Mouse (Mus musculus) heart, embryonic 14.5 days (tissue): Measurements from ENCODE around the gene Mrgprf. TPM values are rescaled to one million over a fixed set of nuclear protein-coding genes. Genes with fewer than 3 reads are reported as not detected.

Experiments used
- ATAC-seq: fragments of 200-750 bp; cut with Nextera tagmentation; 2 replicates; pipeline ENCODE4 v1.8.0; 2017; ENCODE audit warnings: low read depth, moderate TSS enrichment; ENCODE audit not compliant: insufficient number of reproducible peaks, insufficient read depth, low FRiP score
- H3K27ac ChIP-seq, 2 experiments: fragments of 200-500 bp in 1 of 2; fragments of 300-500 bp in 1 of 2; sonication (generic) in 1 of 2; replicated peaks in 1 of 2; 2 replicates each; pipeline ENCODE4 v1.5.1; 2012 to 2014; ENCODE audit warnings: low read depth in 2 of 2, low read length in 2 of 2, control low read depth in 1 of 2, mild to moderate bottlenecking in 1 of 2, mixed read lengths in 1 of 2; ENCODE audit not compliant: control insufficient read depth in 1 of 2, insufficient read depth in 1 of 2
- H3K27me3 ChIP-seq: fragments of 300-500 bp; sonication (generic); 2 replicates; pipeline ENCODE4 v1.6.1; 2014; ENCODE audit warnings: mild to moderate bottlenecking, low read length, control low read depth; ENCODE audit not compliant: control insufficient read depth, insufficient read depth
- H3K36me3 ChIP-seq: fragments of 300-500 bp; sonication (generic); 2 replicates; pipeline ENCODE4 v1.6.1; 2014; ENCODE audit warnings: mild to moderate bottlenecking, control low read depth, low read length, mixed read lengths; ENCODE audit not compliant: control insufficient read depth, insufficient read depth
- H3K4me1 ChIP-seq, 2 experiments: fragments of 200-500 bp in 1 of 2; fragments of 300-500 bp in 1 of 2; sonication (generic) in 1 of 2; 2 replicates each; pipeline ENCODE4 v1.6.1; 2012 to 2014; ENCODE audit warnings: low read length in 2 of 2, control low read depth in 1 of 2, mixed read lengths in 1 of 2; ENCODE audit not compliant: control insufficient read depth in 2 of 2, insufficient read depth in 2 of 2
- H3K4me2 ChIP-seq: fragments of 300-500 bp; sonication (generic); 2 replicates; pipeline ENCODE4 v1.6.1; 2014; ENCODE audit warnings: mild to moderate bottlenecking, low read length
- H3K4me3 ChIP-seq, 2 experiments: fragments of 200-500 bp in 1 of 2; fragments of 300-500 bp in 1 of 2; sonication (generic) in 1 of 2; 2 replicates each; pipeline ENCODE4 v1.5.1; 2012 to 2014; ENCODE audit warnings: low read length in 2 of 2, mild to moderate bottlenecking in 2 of 2, control low read depth in 1 of 2, low read depth in 1 of 2, moderate library complexity in 1 of 2; ENCODE audit not compliant: control insufficient read depth in 1 of 2, insufficient read depth in 1 of 2
- H3K9ac ChIP-seq: fragments of 300-500 bp; sonication (generic); 2 replicates; pipeline ENCODE4 v1.6.1; 2014; ENCODE audit warnings: mild to moderate bottlenecking, low read length
- H3K9me3 ChIP-seq: fragments of 300-500 bp; sonication (generic); 2 replicates; pipeline ENCODE4 v1.6.1; 2016; ENCODE audit warnings: low read length, control low read depth; ENCODE audit not compliant: control insufficient read depth
- WGBS: fragments of 180-500 bp; shearing (Covaris S2); extraction: QIAGEN DNeasy Blood & Tissue Kit; methylation state at CpG from one replicate; pipeline ENCODE4 v1.1.7; 2014; 5-methylcytosine and 5-hydroxymethylcytosine counted together
- polyA plus RNA-seq: library from polyadenylated mRNA; unstranded; fragments of >200 nt; fragmentation: Nextera tagmentation; extraction: Ambion mirVana; gene quantifications from 2 replicates; pipeline ENCODE4 v1.2.1, GENCODE M21; 2014

Mrgprf gene
- polyA plus RNA-seq, 1 experiment from 2014 or later, result 0.77 TPM

DNA sequence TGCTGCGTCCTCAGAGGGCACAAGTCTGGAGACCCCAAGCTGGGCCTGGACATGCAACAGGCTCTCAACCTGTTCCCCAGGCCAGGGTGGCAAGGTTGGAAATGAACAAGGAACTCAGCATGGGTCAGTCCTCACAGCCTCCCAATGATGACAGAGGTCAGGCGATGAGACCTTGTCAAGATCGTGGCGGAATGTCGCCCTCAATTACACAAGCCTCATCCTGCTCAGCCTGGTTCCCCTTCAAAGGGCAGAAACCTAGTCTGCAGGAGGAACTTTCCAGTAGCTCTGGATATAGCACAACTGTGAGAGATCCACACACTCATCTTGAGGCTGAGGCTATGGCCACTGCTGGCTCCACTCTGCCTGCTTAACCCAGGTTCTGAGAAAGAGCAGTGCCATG, 29.7 kb upstream of the Mrgprf start:
- Histone ChIP-seq H3K4me3 (no peak overlapping the region), H3K9me3 (no peaks in the 10 kb centered on the region), H3K27ac (no peak overlapping the region), H3K36me3 (peaks cover 78% of the 10 kb centered on the region), H3K9ac (no peak overlapping the region), H3K27me3 (no peaks in the 10 kb centered on the region), H3K4me2 (no peak overlapping the region), H3K4me1 (no peaks in the 10 kb centered on the region)
- no peak for ATAC-seq
- 82% methylated on average over 5 of the region's 5 CpGs for WGBS

DNA sequence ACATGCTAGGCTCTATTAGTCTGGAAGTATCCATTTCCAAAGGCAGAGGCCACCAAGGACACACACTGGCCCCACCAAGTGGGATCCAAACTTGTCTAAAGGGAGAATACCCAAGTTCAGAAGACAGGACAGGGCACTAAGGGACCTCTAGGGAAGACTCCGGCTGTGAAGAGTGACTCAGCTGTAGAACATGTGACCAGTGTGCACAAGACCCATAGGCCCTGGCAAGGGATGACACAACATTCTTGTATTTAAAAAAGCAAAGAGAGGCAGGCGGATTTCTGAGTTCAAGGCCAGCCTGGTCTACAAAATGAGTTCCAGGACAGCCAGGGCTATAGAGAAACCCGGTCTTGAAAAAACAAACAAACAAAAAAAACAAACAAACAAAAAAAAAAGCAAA, 25.1 kb upstream of the Mrgprf start:
- Histone ChIP-seq H3K36me3 (peaks cover 81% of the 10 kb centered on the region), H3K27me3 (no peaks in the 10 kb centered on the region), H3K9ac (no peak overlapping the region), H3K4me3 (no peak overlapping the region), H3K4me1 (no peaks in the 10 kb centered on the region), H3K9me3 (no peaks in the 10 kb centered on the region), H3K4me2 (no peak overlapping the region), H3K27ac (no peak overlapping the region)
- 79% methylated on average over 3 of the region's 3 CpGs for WGBS
- ATAC-seq, result no peak

DNA sequence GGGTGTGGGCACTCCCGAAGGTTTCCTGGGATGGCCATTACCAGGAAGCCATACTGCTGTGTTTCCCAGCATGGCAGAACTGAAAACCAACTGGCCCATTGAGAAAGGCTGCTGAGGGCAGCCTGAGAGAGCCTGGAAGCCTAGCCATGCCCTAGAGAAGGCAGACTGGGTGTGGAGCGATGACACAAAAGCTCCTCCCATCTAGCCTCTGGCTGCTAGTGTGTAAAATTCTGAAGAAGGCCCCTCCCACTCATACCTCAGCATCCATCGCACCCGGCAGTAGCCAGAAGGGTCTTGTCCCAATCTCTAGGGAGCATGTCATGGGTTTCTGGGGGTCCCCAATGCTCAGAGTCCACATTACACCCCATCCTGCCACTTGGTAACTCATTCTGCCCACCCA, 19.2 kb upstream of the Mrgprf start:
- Histone ChIP-seq H3K4me1 (peaks cover 7 to 12% of the 10 kb centered on the region in 2 experiments), H3K4me2 (no peak overlapping the region), H3K9ac (no peak overlapping the region), H3K27me3 (no peaks in the 10 kb centered on the region), H3K36me3 (peaks cover 35% of the 10 kb centered on the region), H3K9me3 (no peaks in the 10 kb centered on the region), H3K4me3 (no peak overlapping the region), H3K27ac (no peak overlapping the region)
- WGBS, result 82% methylated on average over 4 of the region's 4 CpGs
- ATAC-seq, result no peak

DNA sequence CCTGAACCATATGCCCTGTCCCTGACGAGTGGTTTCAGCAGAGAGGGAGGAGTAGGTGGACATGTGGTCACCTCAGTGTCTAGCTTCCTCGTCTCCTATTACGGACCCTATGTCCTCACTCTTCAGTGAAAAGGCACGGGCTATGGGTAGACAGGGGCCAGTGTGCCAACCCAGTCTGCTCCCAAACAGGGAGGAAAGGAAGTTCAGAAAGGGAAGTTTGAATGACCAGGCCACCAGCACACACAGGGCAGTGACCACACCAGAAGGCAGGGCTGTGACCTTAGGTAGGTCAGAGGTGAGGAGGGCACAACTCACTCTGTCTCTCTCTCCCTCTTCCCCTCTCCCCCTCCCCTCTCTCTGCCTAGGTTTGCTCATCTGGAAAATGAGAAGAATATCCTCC, 17.6 kb upstream of the Mrgprf start:
- ATAC-seq, result no peak
- Histone ChIP-seq H3K4me2 (peak overlapping the region; percentile 85), H3K27ac (peak overlapping the region in 1 of 2 experiments; percentile 50; a peak in 1 of 4 replicates), H3K4me1 (peaks cover 7 to 12% of the 10 kb centered on the region in 2 experiments), H3K27me3 (no peaks in the 10 kb centered on the region), H3K9ac (peak overlapping the region; percentile 85), H3K9me3 (no peaks in the 10 kb centered on the region), H3K4me3 (peak overlapping the region; percentile 58 to 65), H3K36me3 (peaks cover 21% of the 10 kb centered on the region)
- 54% methylated on average over 4 of the region's 4 CpGs for WGBS

DNA sequence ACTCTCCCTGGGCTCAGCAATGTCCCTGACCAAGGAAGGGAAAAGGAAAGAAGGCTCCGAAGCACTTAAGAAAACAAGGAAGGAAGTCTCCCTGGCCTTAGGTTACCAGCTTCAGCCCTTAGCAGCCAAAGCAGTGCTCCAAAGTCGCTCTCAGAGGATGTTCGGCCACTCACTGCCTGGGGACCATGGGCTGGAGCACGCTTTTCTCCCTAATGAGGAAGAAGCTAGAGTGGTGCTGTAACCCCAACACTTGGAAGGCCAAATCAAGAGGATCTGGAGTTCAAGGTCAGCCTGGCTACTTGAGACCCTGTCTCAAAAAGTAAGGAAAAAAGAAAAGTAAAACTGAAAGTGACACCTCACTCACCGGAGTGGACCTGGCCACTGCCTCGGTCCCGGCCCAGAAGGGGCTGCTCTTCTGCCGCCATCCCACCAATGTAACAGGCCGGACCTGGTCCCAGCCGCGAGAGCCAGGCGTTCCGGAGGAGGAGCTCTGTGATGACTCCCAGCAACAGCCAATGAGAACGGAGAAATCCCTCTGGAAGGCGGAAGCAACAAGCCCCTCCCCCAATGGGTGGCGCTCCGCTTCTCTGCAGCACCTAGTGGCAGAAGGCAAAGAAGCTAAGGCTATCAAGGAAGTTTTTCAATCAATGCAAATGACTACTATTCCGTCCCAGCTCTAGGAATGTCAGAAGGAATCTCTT, 17.0 kb upstream of the Mrgprf start, which contains the start of gene Tpcn2:
Gene Tpcn2 (minus strand): TSS at position 525 of the 701 bp plus-strand sequence.
- Histone ChIP-seq H3K9ac (peak within 1 kb of the TSS; percentile 85), H3K4me2 (peak within 1 kb of the TSS; percentile 85), H3K4me1 (peaks cover 7 to 12% of the 10 kb centered on the region in 2 experiments), H3K9me3 (no peaks in the 10 kb centered on the region), H3K36me3 (peaks cover 15% of the 10 kb centered on the region), H3K4me3 (peak within 1 kb of the TSS; percentile 58 to 65), H3K27me3 (no peaks in the 10 kb centered on the region), H3K27ac (peak within 1 kb of the TSS in 1 of 2 experiments; percentile 50; a peak in 1 of 4 replicates)
- 3% methylated on average over 18 of the region's 18 CpGs for WGBS
- peak; percentile 85 for ATAC-seq

DNA sequence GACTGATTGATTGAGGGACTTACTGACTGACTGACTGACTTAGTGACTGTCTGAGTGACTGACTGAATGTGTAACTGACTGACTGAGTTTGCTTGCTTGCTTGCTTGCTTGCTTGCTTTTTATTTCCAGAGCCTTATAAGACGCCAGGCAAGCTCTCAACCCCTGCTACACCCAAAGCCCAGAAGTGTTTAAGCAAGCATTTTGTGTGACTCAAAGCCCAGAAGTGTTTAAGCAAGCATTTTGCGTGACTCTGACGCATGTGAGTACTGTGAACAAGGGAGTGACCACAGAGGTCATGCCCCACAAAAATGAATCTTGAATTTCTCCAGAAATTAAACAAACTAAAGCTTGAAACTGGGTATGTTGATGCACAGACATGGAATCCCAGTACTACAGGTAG, 16.3 kb upstream of the Mrgprf start:
- H3K9ac ChIP-seq, result peak overlapping the region; percentile 85; the same call in 1 of the 2 replicates
- H3K4me3 ChIP-seq, result peak overlapping the region in 1 of 2 experiments; percentile 65; a peak in 1 of 4 replicates
- no peaks in the 10 kb centered on the region for H3K27me3 ChIP-seq
- peaks cover 9% of the 10 kb centered on the region for H3K36me3 ChIP-seq
- H3K4me1 ChIP-seq, result peaks cover 7 to 13% of the 10 kb centered on the region in 2 experiments
- peak overlapping the region; percentile 85 for H3K4me2 ChIP-seq
- no peak overlapping the region for H3K27ac ChIP-seq
- no peaks in the 10 kb centered on the region for H3K9me3 ChIP-seq
- WGBS, result 48% methylated on average over 3 of the region's 3 CpGs
- ATAC-seq, result no peak

DNA sequence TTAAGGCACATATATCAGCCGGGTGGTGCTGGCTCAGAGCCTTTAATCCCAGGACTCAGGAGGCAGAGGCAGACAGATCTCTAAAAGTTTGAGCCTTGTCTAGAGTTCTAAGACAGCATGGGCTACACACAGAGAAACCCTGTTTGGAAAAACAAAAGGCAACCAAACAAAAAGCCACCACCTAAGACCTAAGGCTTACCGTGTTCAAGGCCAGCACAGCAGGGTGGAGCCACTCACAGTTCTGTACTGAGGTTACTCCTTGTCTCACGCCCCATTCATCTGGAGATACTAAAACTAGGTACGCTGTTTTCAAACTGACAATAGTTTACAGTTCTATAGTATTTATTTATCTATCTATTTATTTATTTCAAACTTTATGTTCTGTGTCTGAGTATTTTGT, 15.2 kb upstream of the Mrgprf start:
- no peak overlapping the region for H3K4me2 ChIP-seq
- H3K9ac ChIP-seq, result no peak overlapping the region
- no peak overlapping the region for H3K4me3 ChIP-seq
- no peaks in the 10 kb centered on the region for H3K9me3 ChIP-seq
- no peak overlapping the region for H3K27ac ChIP-seq
- H3K36me3 ChIP-seq, result no peaks in the 10 kb centered on the region
- peaks cover 7 to 18% of the 10 kb centered on the region in 2 experiments for H3K4me1 ChIP-seq
- no peak for ATAC-seq
- no peaks in the 10 kb centered on the region for H3K27me3 ChIP-seq
- 71% methylated on average over 4 of the region's 4 CpGs for WGBS
